Comparison of ENCODE assay signal across 11 mouse cellular contexts in genomic region chr7:96222569-96222968, GRCm38 (mm10).
"Had no signal": no experiment of that assay in that cellular context is flagged by ENCODE, and none has a peak within 500 bp of the region (broad histone marks: within the 10 kb centered on the region; RNA-seq: fewer than 3 reads in every experiment).

No protein-coding gene starts in this region.

- DNase-seq: right cerebral cortex, adult 18-20 months; right cerebral cortex, postnatal 14 days; right cerebral cortex, postnatal 25 days; right cerebral cortex, postnatal 4 days; spleen, adult 18-20 months; thymus, adult 18-20 months; thymus, adult 2 months; thymus, postnatal 14 days; thymus, postnatal 25 days; thymus, postnatal 36 days; thymus, postnatal 4 days had no signal
